Mouse (Mus musculus) cerebellum, adult 8-10 months (tissue): ENCODE measurements around the gene Cfb.
A peak's percentile ranks its signal among the peaks of the same experiment; 100 is the strongest.
"Not testable (repeated sequence)": the region's sequence is repeated elsewhere in the genome, so short reads cannot be mapped to it uniquely, and the experiment has no call there.

Source experiments
- DNase-seq: peaks from one replicate; pipeline ENCODE4 v3.0.0; 2022

Gene Cfb

DNA sequence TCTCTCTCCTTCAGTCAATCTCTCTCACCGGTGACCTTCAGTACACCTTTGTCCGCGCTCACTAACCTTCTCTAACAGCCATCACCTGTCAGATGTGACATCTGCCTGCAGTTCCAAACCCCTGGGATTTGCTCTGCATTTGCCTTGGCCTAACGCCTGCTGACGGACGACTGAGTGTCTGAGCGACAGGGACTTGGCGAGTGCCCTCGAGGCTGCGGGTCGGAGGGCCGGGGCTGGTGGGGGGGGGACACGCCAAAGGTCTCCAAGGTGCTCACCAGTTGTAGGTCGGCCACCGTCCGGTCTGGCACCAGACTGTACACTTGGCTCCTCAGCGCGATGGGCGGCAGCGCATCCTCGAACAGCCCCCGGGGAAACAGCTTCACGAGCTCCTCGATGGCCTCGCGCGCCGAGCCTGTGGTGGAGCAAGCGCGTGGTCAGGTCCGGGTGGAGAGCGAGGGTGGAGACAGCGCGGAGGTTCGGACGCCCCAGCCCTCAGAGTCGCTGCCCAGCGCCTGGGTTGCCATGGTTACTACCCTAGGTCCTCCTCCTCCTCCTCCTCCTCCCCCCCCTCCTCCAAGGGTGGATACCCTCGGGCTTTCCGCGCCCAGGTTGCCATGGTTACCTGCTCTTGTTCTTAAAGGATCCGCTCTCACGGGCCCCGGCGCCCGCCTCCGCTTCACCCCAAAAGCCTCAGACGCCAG is 26.0 kb downstream of the Cfb start:
- no peak for DNase-seq

- not testable (repeated sequence) for DNase-seq
Measured at GRCm38 (mm10) chr17:34830776-34831175, 31.5 kb downstream of the Cfb start.

DNA sequence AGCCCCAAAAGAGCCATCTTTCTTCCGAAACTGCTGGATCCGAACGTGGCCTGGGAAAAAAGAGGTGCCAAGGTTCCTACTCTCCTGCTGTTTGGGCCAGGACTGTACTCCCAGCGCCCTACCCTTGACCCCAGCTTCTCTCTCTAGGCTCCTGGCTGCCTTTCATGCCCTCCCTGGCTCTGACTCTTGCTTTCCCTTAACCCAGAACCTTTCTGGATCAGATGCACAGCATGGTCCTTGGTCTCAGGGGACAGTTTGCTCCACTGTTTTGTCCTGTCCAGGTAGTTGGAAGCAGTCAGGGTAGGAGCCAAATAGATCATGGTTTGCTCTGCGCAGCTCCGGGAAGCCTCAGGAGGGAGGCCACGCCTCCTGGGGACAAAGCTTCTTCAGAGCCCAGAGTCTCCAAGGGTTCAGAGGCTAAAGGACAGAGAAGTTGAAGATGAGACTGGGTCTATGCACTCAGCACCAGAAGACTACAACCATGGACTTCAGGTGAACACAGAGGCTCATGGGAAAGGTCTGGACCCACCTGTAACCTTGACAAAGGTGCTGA is 47.4 kb downstream of the Cfb start:
- no peak for DNase-seq

DNA sequence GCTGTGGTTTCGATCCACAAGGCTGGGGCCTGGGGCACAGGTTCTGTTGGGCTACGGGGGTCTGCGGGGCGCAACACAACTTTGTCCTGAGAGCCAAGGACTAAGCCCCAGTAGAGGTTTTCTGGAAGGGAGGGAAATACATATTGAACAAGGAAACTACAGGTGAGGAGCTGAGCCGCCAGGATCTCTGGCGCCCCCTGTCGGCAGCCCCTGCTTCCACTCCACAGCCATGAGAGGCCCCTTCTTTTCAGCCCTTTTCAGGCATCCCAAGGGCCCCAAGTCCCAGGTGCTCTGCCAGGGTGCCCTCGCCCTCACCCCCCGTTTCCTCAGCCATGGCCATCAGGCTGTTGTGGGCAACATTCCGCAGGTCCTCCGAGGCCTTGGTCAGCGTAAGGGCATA is 48.6 kb downstream of the Cfb start:
- DNase-seq: peak; percentile 27

GRCm38 (mm10) chr17:34811275-34811674 is 51.0 kb downstream of the Cfb start:
- DNase-seq: no peak

DNA sequence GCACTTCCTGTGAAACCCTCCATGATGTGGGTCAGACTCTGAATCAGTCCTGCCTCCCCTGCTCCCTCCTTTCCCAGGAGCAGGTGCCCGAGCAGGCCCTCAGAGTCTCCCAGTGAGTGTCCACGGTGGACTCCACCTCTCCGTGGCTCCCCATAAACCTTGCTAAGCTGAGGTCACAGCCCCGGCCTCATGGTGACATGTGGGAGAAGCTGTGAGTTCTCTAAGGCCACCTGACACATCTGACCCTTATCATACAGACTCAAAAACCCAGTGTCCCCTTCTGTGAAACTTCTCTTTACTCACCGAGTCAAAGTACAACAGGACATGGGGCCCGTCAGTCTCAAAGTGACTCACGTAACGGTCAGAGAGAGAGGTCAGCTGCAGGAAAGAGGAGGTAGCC is 51.5 kb downstream of the Cfb start:
- DNase-seq: not testable (repeated sequence)

DNA sequence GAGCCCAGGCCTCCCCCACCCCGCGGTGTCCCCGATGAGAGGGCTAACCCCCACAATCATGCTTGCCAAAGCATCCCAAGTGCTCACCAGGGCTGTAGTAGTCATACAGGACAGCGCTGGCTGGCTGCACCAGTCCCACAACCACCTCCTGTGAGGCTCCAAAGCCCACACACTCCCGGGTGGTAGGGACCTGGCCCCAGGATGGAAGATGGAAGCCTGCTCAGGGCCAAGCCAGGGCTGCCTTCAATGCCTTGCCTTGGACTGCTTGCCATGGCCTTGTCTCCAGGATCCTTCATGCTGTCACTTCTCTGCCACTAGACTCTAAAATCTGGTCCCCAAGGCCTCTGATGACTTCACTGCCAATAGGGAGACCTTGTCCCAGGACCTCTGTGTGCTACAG is 51.9 kb downstream of the Cfb start:
- not testable (repeated sequence) for DNase-seq

GRCm38 (mm10) chr17:34808599-34809205 is 53.6 kb downstream of the Cfb start:
- DNase-seq: no peak

GRCm38 (mm10) chr17:34807176-34807575 is 55.1 kb downstream of the Cfb start:
- DNase-seq: no peak
